In the genomic region with DNA sequence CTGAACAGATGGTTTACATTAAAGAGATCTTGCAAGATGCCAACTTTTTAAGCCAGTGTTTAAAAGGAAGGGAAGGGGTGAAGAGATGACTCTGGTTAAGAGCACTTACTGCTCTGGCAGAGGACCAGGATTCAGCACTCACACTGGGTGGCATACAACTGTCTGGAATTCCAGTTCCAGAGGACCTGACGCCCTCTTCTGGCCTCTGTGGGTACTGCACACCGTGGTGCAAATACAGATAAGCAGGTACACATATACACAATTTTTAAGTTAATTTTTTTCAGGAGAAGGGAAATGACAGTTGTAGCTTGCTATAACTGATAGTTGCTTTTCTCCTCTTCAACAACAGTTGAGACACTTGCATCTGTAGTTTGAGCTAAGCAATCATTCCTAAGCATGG, we compare ENCODE assay signal across 18 mouse cellular contexts. TPM values are rescaled to one million over a fixed set of nuclear protein-coding genes. Genes with fewer than 3 reads are reported as not detected.
DNase-seq lines count a peak whose midpoint lies in the region; ATAC-seq and TF ChIP-seq lines count a peak whose summit lies in the region.
"Had no signal": no experiment of that assay in that cellular context is flagged by ENCODE, and none has a peak within 500 bp of the region (broad histone marks: within the 10 kb centered on the region; RNA-seq: fewer than 3 reads in every experiment).

No protein-coding gene starts in this region.

- H3K9me3 ChIP-seq in intestine, postnatal 0 days (ENCODE audit: control insufficient read depth): no peaks in the 10 kb centered on the region
- H3K9me3 ChIP-seq in intestine, embryonic 16.5 days (ENCODE audit: control insufficient read depth, low read length): no peaks in the 10 kb centered on the region; the same call in 1 of the 2 replicates
- H3K9me3 ChIP-seq in MEL (replicated peaks; ENCODE audit: insufficient read depth, low read length): no peaks in the 10 kb centered on the region
- H3K9me3 ChIP-seq in stomach, postnatal 0 days (ENCODE audit: control insufficient read depth, low read length): no peaks in the 10 kb centered on the region
- H3K9me3 ChIP-seq: embryonic facial prominence, embryonic 13.5 days; forebrain, embryonic 10.5 days; heart, embryonic 15.5 days; midbrain, embryonic 15.5 days; neural tube, embryonic 12.5 days had no signal

- TF ChIP-seq EP300 in MEL (IDR thresholded peaks at IDR 0.05; ENCODE audit: low read depth in 1 of 2, low read length in 2 of 2): no peak
- TF ChIP-seq EP300 in stomach, postnatal 0 days (optimal IDR thresholded peaks at IDR 0.05): no peak

- no peaks in the 10 kb centered on the region for H3K4me1 ChIP-seq in intestine, postnatal 0 days (replicated peaks; ENCODE audit: control insufficient read depth, insufficient read depth, low read length)
- no peaks in the 10 kb centered on the region for H3K4me1 ChIP-seq in intestine, embryonic 16.5 days (ENCODE audit: control insufficient read depth, insufficient read depth, low read length)
- H3K4me1 ChIP-seq in MEL (ENCODE audit: control insufficient read depth in 1 of 2, insufficient read depth in 2 of 2, low read length in 2 of 2): no peaks in the 10 kb centered on the region
- H3K4me1 ChIP-seq in stomach, postnatal 0 days (replicated peaks; ENCODE audit: control insufficient read depth, insufficient read depth): no peaks in the 10 kb centered on the region
- H3K4me1 ChIP-seq: embryonic facial prominence, embryonic 13.5 days; forebrain, embryonic 10.5 days; heart, embryonic 15.5 days; midbrain, embryonic 15.5 days; neural tube, embryonic 12.5 days had no signal

- TF ChIP-seq CTCF in intestine, postnatal 0 days (IDR thresholded peaks at IDR 0.05; ENCODE audit: low read depth): peak; percentile 40
- peak in 2 of 3 experiments; percentile 25 to 38; a peak in 4 of 6 replicates for TF ChIP-seq CTCF in MEL (IDR thresholded peaks at IDR 0.05 in 2 of 3, conservative IDR thresholded peaks at IDR 0.05 in 1 of 3; ENCODE audit: control insufficient read depth in 1 of 3, insufficient read depth in 1 of 3, low read depth in 2 of 3, low read length in 3 of 3, poor library complexity in 1 of 3, severe bottlenecking in 1 of 3)
- peak; percentile 48 for TF ChIP-seq CTCF in stomach, postnatal 0 days (IDR thresholded peaks at IDR 0.05; ENCODE audit: low read depth)

- H3K27me3 ChIP-seq in intestine, postnatal 0 days (replicated peaks; ENCODE audit: control insufficient read depth, insufficient read depth, low read length): no peaks in the 10 kb centered on the region
- H3K27me3 ChIP-seq in intestine, embryonic 16.5 days (replicated peaks; ENCODE audit: control insufficient read depth, insufficient read depth, low read length): no peaks in the 10 kb centered on the region
- peaks cover 0 to 3% of the 10 kb centered on the region in 2 experiments; a peak in 1 of 4 replicates for H3K27me3 ChIP-seq in MEL (ENCODE audit: control insufficient read depth in 1 of 2, insufficient read depth in 2 of 2, low read length in 2 of 2)
- H3K27me3 ChIP-seq in stomach, postnatal 0 days (ENCODE audit: control insufficient read depth, insufficient read depth, low read length): no peaks in the 10 kb centered on the region
- H3K27me3 ChIP-seq: embryonic facial prominence, embryonic 13.5 days; heart, embryonic 15.5 days; midbrain, embryonic 15.5 days; neural tube, embryonic 12.5 days had no signal

- no peaks in the 10 kb centered on the region for H3K36me3 ChIP-seq in intestine, postnatal 0 days (ENCODE audit: control insufficient read depth, insufficient read depth)
- H3K36me3 ChIP-seq in intestine, embryonic 16.5 days (ENCODE audit: control insufficient read depth, insufficient read depth, low read length): no peaks in the 10 kb centered on the region
- no peaks in the 10 kb centered on the region for H3K36me3 ChIP-seq in MEL (ENCODE audit: control insufficient read depth in 1 of 2, insufficient read depth in 2 of 2, low read length in 2 of 2)
- H3K36me3 ChIP-seq in stomach, postnatal 0 days (ENCODE audit: control insufficient read depth, insufficient read depth, low read length): no peaks in the 10 kb centered on the region
- H3K36me3 ChIP-seq: embryonic facial prominence, embryonic 13.5 days; forebrain, embryonic 10.5 days; midbrain, embryonic 15.5 days; neural tube, embryonic 12.5 days had no signal

- WGBS in intestine, postnatal 0 days: 81% methylated on average over 2 of the region's 2 CpGs
- WGBS in intestine, embryonic 16.5 days: 76% methylated on average over 2 of the region's 2 CpGs
- 67% methylated on average over 2 of the region's 2 CpGs for WGBS in stomach, postnatal 0 days

- no peak overlapping the region for H3K4me3 ChIP-seq in intestine, postnatal 0 days (ENCODE audit: low read depth, low read length)
- no peak overlapping the region for H3K4me3 ChIP-seq in intestine, embryonic 16.5 days (ENCODE audit: low read length)
- H3K4me3 ChIP-seq in MEL (ENCODE audit: control insufficient read depth in 1 of 2, insufficient read depth in 1 of 2, low read depth in 2 of 2, low read length in 2 of 2): no peak overlapping the region
- H3K4me3 ChIP-seq in stomach, postnatal 0 days (ENCODE audit: low read depth, low read length): no peak overlapping the region
- H3K4me3 ChIP-seq: embryonic facial prominence, embryonic 13.5 days; forebrain, embryonic 10.5 days; heart, embryonic 15.5 days; midbrain, embryonic 15.5 days; neural tube, embryonic 12.5 days had no signal

- H3K27ac ChIP-seq in intestine, postnatal 0 days (ENCODE audit: low read depth, low read length): no peak overlapping the region
- no peak overlapping the region for H3K27ac ChIP-seq in intestine, embryonic 16.5 days (ENCODE audit: low read length)
- H3K27ac ChIP-seq in MEL (ENCODE audit: control insufficient read depth, low read depth, low read length): no peak overlapping the region
- H3K27ac ChIP-seq in stomach, postnatal 0 days (replicated peaks): no peak overlapping the region
- H3K27ac ChIP-seq: embryonic facial prominence, embryonic 13.5 days; forebrain, embryonic 10.5 days; heart, embryonic 15.5 days; midbrain, embryonic 15.5 days; neural tube, embryonic 12.5 days had no signal

- TF ChIP-seq POLR2A in MEL (IDR thresholded peaks at IDR 0.05; ENCODE audit: control insufficient read depth in 1 of 2, insufficient read depth in 1 of 2, low read depth in 1 of 2, low read length in 2 of 2, poor library complexity in 1 of 2): no peak

- H3K79me2 ChIP-seq in MEL (ENCODE audit: control insufficient read depth, insufficient read depth, low read length, poor library complexity): no peaks in the 10 kb centered on the region

- ATAC-seq in intestine, postnatal 0 days: no peak
- ATAC-seq in intestine, embryonic 16.5 days: no peak
- no peak for ATAC-seq in stomach, postnatal 0 days (ENCODE audit: low FRiP score, low TSS enrichment)
- ATAC-seq: midbrain, embryonic 15.5 days had no signal

- H3K4me2 ChIP-seq in intestine, postnatal 0 days (replicated peaks; ENCODE audit: low read depth): no peak overlapping the region
- no peak overlapping the region for H3K4me2 ChIP-seq in intestine, embryonic 16.5 days (ENCODE audit: low read depth, low read length)
- H3K4me2 ChIP-seq in stomach, postnatal 0 days (replicated peaks; ENCODE audit: low read depth): no peak overlapping the region
- H3K4me2 ChIP-seq: embryonic facial prominence, embryonic 13.5 days; heart, embryonic 15.5 days; midbrain, embryonic 15.5 days; neural tube, embryonic 12.5 days had no signal

- TF ChIP-seq RAD21 in MEL (IDR thresholded peaks at IDR 0.05; ENCODE audit: low read depth, low read length): no peak

- peak; percentile 15 for DNase-seq in lung, postnatal 10 days
- DNase-seq in lung, adult 18-20 months: no peak
- DNase-seq in MEL (ENCODE audit: low read depth, low spot score): no peak
- no peak for DNase-seq in stomach, postnatal 0 days (ENCODE audit: low spot score)
- no peak for DNase-seq in ovary, postnatal 14 days (ENCODE audit: low spot score)
- no peak for DNase-seq in ovary, postnatal 36 days (ENCODE audit: low spot score)
- DNase-seq: adrenal gland, postnatal 25 days; cerebellum, postnatal 36 days; layer of hippocampus, postnatal 36 days; retina, postnatal 1 day; thymus, postnatal 14 days had no signal

- H3K9ac ChIP-seq in intestine, postnatal 0 days (ENCODE audit: low read depth, low read length): no peak overlapping the region
- no peak overlapping the region for H3K9ac ChIP-seq in intestine, embryonic 16.5 days (ENCODE audit: low read depth, low read length)
- H3K9ac ChIP-seq in MEL (ENCODE audit: control insufficient read depth, low read depth, low read length, poor library complexity, severe bottlenecking): no peak overlapping the region
- H3K9ac ChIP-seq in stomach, postnatal 0 days (ENCODE audit: low read length): no peak overlapping the region
- H3K9ac ChIP-seq: embryonic facial prominence, embryonic 13.5 days; heart, embryonic 15.5 days; midbrain, embryonic 15.5 days; neural tube, embryonic 12.5 days had no signal

TF ChIP-seq in MEL, 35 proteins besides CTCF, POLR2A, EP300 and RAD21:
- TF ChIP-seq SIN3A (IDR thresholded peaks at IDR 0.05; ENCODE audit: low read length): no peak
- TF ChIP-seq TCF12 (IDR thresholded peaks at IDR 0.05; ENCODE audit: low read depth, low read length): no peak
- TF ChIP-seq BHLHE40 (IDR thresholded peaks at IDR 0.05; ENCODE audit: borderline replicate concordance, low read depth, low read length): no peak
- TF ChIP-seq USF2 (IDR thresholded peaks at IDR 0.05; ENCODE audit: borderline replicate concordance in 1 of 2, insufficient read depth in 1 of 2, low read depth in 1 of 2, low read length in 2 of 2): no peak
- no peak for TF ChIP-seq GABPA (IDR thresholded peaks at IDR 0.05; ENCODE audit: low read depth, low read length)
- TF ChIP-seq MAX (IDR thresholded peaks at IDR 0.05; ENCODE audit: low read length): no peak
- TF ChIP-seq POLR2AphosphoS2 (IDR thresholded peaks at IDR 0.05; ENCODE audit: low read length): no peak
- TF ChIP-seq JUND (IDR thresholded peaks at IDR 0.05; ENCODE audit: low read depth, low read length): no peak
- no peak for TF ChIP-seq MEF2A (IDR thresholded peaks at IDR 0.05; ENCODE audit: extremely low read depth, insufficient replicate concordance, low read depth, low read length, poor library complexity, severe bottlenecking)
- TF ChIP-seq MYC (IDR thresholded peaks at IDR 0.05; ENCODE audit: low read depth, low read length): no peak
- no peak for TF ChIP-seq NELFE (IDR thresholded peaks at IDR 0.05; ENCODE audit: low read depth, low read length)
- no peak for TF ChIP-seq UBTF (IDR thresholded peaks at IDR 0.05; ENCODE audit: borderline replicate concordance, insufficient read depth, low read depth, low read length)

RNA-seq across cellular contexts. Expression of gene Polr2m, which starts 44.2 kb away (rescaled TPM):
- polyA plus RNA-seq in intestine, postnatal 0 days (2015; fragmentation: Nextera tagmentation; extraction: Ambion mirVana): 103 TPM in 2 replicates
- polyA plus RNA-seq in intestine, embryonic 16.5 days (2015; fragmentation: Nextera tagmentation; extraction: Ambion mirVana): 280 and 300 TPM in 2 replicates
- 146 and 155 TPM in 2 replicates for total RNA-seq in MEL (2012; rRNA removed)
- 100 to 1,000 TPM; 217 to 624 TPM for polyA plus RNA-seq in MEL (2012; ENCODE audit: insufficient read depth in 1 of 2, insufficient read length in 2 of 2, low read depth in 1 of 2, low replicate concordance in 2 of 2, missing spikeins in 1 of 2)
- polyA plus RNA-seq in stomach, postnatal 0 days (2015; fragmentation: Nextera tagmentation; extraction: Ambion mirVana): 149 and 155 TPM in 2 replicates
